Mouse (Mus musculus) adrenal gland, adult 2 months (tissue): ENCODE data around the gene Cacna2d1. TPM values are rescaled to one million over a fixed set of nuclear protein-coding genes. Genes with fewer than 3 reads are reported as not detected.

Experiments
- DNase-seq: peaks from one replicate; pipeline ENCODE4 v3.0.0; 2021
- polyA plus RNA-seq: library from polyadenylated mRNA; depleted of rRNA; stranded (reverse); fragments of >200 nt; gene quantifications from 2 replicates; pipeline ENCODE4 v1.2.3, GENCODE M21; 2012
- total RNA-seq, 2 experiments: library from RNA; stranded (reverse); gene quantifications; 2 replicates each; pipeline ENCODE4 v1.2.3; 2021

Gene Cacna2d1
- total and polyA plus RNA-seq, 3 experiments, result 13.7 to 137 (median 105) TPM

DNA sequence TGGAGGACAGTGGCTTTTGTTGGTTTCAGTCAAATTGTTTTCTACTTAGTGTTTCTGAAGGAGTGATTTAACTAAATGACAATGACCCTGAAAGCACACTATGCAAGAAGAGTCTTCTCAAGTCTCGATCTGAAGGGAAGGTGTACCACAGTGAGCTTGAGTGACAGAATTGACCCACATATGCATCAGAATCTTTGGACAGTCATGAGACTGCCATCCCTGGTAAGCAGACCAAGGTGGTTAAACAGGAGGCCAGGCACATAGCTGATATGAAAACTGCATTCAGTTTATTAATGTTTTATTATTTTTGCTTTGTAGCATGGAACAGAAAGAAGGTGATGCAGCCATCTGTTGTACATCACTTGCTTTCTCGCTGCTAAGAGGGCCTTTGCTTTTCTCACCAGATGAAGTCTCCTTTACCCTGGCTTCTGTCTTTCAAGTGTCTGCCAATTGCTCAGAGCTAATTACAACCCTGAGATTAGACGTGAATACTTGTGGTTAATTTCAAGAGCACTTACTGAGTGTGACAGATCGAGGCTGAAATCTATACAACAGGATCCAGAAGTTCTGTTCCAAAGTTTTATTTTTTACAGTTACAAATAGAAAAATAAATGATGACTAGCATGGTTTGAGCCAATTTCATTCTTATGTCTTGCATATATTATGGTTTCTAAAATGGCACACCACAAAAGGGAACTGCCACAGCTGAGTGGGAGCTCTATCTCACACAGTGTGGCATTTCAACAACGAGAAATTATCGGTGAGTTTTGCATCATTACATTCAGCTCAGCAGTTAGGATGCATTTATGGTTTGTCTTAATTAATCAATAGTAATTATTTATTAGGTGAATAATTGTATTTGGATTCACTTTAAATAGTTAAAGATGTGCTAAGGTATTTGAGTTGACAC is 221.1 kb downstream of the Cacna2d1 start:
- DNase-seq, result no peak

DNA sequence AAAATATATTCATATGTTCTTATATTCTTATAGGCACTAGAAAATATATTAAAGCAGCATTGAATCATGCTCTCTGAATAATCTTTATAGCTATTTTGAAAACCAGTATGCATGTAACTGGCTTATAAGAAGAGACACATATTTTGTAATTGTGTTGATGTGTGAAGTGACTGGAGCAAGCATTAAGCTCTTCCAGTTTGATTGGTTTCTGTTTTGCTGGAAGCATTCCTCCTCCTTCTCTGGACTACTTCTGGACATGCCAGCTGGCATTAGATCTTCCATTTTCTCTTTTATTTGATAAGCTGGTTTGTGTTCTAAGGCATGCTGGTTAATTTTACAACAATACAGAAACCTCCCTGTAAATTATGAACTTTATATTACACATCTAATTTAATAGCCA is 228.8 kb downstream of the Cacna2d1 start:
- DNase-seq, result no peak

GRCm38 (mm10) chr5:16166117-16166867 is 231.8 kb downstream of the Cacna2d1 start:
- DNase-seq, result no peak

- DNase-seq, result no peak
These were observed 232.4 kb downstream of the Cacna2d1 start for GRCm38 (mm10) chr5:16166868-16167267.

GRCm38 (mm10) chr5:16181041-16181440 is 246.6 kb downstream of the Cacna2d1 start:
- peak; percentile 76 for DNase-seq

- DNase-seq, result peak; percentile 66
These were observed 249.6 kb downstream of the Cacna2d1 start for GRCm38 (mm10) chr5:16184064-16184463.

- DNase-seq, result peak; percentile 56
These were observed 253.4 kb downstream of the Cacna2d1 start for GRCm38 (mm10) chr5:16187931-16188330.

DNA sequence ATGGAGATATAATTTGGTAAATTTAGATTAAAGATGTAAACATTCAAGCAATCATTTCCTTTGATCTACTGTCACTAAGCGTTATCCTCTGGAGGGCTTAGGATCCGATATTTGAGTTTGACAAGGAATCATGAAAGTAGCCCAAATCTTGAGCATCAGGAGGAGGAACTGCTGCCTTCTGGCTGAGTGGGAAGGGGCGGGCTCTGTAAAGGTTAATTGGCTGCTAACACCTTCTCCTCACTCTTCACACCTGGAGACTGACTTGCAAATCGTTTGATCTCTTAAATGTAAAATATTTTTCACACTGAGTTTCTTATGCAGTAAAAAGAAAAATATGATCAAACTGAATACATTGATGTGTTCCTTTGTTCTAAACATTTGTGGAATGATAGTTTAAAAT is 255.4 kb downstream of the Cacna2d1 start:
- no peak for DNase-seq

DNA sequence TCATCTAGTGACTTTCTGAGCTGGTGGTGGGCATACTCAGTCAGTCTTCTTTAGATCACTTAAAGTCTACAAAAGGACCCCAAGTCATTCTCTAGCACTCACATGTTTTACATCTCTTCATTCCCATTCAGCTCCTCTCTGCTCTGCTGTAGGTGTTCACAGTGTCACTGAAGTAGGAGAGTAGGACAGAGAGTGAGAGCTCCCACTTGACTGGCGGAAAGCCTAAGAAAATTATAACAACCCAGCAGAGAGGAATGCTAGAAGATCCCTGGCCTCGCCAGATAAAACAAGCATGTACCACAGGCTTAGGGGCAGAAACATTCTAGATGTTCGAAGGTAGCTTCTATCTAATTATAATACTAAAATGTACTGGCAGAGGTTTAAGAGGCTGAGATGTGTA is 256.7 kb downstream of the Cacna2d1 start:
- DNase-seq, result no peak

DNA sequence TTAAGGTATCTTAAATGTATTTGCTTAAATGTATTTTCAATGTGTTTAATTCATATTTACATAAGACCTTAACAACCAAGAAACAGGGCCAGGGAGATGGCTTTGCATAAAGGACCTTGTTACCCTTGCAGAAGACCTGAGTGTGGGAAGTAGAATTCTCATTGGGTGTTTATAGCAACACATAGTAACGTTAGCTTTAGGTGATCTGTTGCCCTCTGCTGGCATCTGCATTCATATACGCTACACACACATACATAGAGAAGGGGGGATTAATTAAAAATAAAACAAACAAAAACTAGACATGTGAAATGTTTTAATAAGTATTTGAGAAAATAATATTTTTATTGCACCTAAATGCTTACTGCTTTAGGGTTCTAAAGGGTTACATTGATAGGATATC is 265.3 kb downstream of the Cacna2d1 start:
- DNase-seq, result no peak

DNA sequence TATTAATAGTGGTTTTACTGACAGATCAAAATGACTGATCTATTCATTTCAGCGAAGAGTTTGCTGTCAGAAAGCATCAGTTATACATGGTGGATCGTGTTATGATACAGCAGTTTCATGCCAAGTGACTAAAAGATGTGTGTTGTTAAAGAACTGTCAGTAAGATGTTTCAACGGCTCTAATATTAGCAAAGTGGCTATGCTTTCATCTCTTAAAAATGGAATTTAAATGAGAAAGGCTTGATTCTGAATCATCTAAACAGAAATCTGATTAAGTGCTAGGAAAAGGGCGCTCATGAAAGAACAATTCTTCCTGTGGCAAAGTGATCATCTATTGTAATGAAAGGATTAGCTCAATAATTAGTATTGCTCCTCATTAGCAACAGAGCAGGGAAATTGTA is 287.5 kb downstream of the Cacna2d1 start:
- DNase-seq, result no peak

- no peak for DNase-seq
These were observed 290.9 kb downstream of the Cacna2d1 start for GRCm38 (mm10) chr5:16225359-16225758.

DNA sequence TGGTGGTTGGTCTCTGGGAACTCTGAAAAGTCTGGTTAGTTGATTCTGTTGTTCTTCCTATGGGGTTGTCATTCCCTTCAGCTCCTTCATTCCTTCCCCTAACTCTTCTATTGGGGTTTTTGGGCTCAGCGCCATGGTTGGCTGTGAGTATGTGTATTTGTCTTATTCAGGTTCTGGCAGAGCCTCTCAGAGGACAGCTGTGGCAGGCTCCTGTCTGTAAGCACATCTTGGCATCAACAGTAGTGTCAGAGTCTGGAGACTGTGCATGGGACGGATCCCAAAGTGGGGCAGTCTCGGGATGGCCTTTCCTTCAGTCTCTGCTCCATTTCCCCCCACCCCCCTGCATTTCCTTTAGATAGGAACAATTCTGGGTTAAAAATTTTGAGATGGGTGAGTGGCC is 294.9 kb downstream of the Cacna2d1 start:
- no peak for DNase-seq

GRCm38 (mm10) chr5:16231477-16231876 is 297.0 kb downstream of the Cacna2d1 start:
- DNase-seq, result no peak

- no peak for DNase-seq
These were observed 300.4 kb downstream of the Cacna2d1 start for GRCm38 (mm10) chr5:16234891-16235290.

DNA sequence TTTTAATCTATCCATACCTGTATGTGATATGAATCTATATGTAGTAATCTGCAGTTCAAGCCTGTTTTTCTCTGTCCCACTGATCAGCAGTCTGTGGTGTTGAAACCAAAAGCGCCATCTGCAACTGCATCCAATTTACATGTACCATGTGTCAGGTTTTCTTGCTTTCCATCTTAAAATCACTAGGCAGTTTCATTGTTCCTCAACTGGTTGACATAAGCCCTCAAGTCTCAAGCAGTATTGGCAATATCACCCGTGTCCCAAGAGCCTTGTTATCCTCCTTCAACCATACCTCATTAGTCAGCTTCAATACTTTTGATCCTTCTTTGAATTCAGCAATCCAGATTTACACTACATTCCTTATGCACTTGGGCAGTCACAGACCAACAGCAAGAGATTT is 301.4 kb downstream of the Cacna2d1 start:
- DNase-seq, result no peak

DNA sequence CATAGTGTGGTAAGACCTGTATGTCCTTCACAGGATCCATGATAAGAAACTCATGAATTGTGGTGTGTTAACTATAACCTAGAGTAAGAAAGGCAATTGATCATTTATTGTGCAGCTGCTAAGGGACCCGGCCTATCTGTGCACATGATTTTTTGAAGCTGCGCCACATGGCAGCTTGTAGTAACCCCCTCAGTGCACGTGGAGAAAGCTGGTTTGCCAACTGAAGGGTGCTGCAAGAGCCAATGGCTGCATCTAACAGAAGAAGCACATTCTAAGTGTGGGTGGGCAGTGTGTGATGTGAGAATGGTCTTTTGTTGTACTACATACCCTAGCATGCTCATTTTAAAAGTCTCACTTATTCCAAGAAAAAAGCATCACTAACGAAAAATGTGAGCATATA is 302.1 kb downstream of the Cacna2d1 start:
- DNase-seq, result no peak

DNA sequence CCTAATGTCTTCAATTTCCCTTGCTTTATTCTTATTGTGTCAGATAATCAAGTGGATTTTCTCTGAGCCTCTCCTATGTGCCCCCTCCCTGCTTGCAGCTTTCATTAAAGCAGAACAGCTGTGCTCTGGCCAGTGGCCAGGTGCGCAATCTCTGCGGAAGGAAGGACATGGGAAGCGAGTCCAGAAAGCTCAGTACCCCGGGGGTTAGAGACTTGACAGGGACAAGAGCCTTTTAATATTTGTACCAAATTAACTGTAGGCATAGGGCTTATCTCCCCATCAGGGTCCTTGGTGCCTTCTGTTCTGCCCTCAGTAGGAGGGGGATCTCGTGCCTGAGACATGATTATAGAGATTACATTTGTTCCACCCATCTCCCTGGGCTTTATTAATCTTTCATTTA is 303.5 kb downstream of the Cacna2d1 start:
- DNase-seq, result peak; percentile 40

GRCm38 (mm10) chr5:16240255-16240654 is 305.8 kb downstream of the Cacna2d1 start:
- DNase-seq, result peak; percentile 15

- no peak for DNase-seq
These were observed 309.1 kb downstream of the Cacna2d1 start for GRCm38 (mm10) chr5:16243599-16243998.

- no peak for DNase-seq
These were observed 318.4 kb downstream of the Cacna2d1 start for GRCm38 (mm10) chr5:16252738-16253513.

GRCm38 (mm10) chr5:16253768-16254167 is 319.3 kb downstream of the Cacna2d1 start:
- DNase-seq, result no peak
